Mouse (Mus musculus) G1E (cell line): ENCODE results near the gene Prss48. TPM values are rescaled to one million over a fixed set of nuclear protein-coding genes. Genes with fewer than 3 reads are reported as not detected.

ENCODE experiments used
- ATAC-seq: 2 replicates; pipeline ENCODE4 v1.8.0; 2016; ENCODE audit warnings: mild to moderate bottlenecking; ENCODE audit not compliant: insufficient number of reproducible peaks, poor library complexity, low FRiP score, severe bottlenecking; ENCODE audit errors: extremely low read depth
- DNase-seq: peaks from one replicate; pipeline ENCODE4 v3.0.0; 2012; ENCODE audit warnings: low spot score
- H3K27me3 ChIP-seq: 2 replicates; pipeline ENCODE4 v1.6.1; 2012; ENCODE audit warnings: mild to moderate bottlenecking, low read length, inconsistent platforms; ENCODE audit not compliant: insufficient read depth
- H3K36me3 ChIP-seq: replicated peaks from 2 replicates; pipeline ENCODE3; 2012; ENCODE audit warnings: mild to moderate bottlenecking, inconsistent platforms
- H3K4me1 ChIP-seq: 2 replicates; pipeline ENCODE4 v1.6.1; 2012; ENCODE audit warnings: low read depth, low read length, inconsistent platforms, mixed read lengths; ENCODE audit not compliant: insufficient read depth
- H3K4me3 ChIP-seq: 2 replicates; pipeline ENCODE4 v1.5.1; 2012; ENCODE audit warnings: low read depth, mild to moderate bottlenecking, inconsistent platforms, low read length, moderate library complexity, mixed read lengths
- H3K9me3 ChIP-seq: replicated peaks from 2 replicates; pipeline ENCODE4 v1.6.1; 2012; ENCODE audit warnings: inconsistent platforms
- CTCF ChIP-seq: IDR thresholded peaks from 2 replicates; pipeline ENCODE4 v1.5.1; 2012; ENCODE audit warnings: low read depth, low read length, inconsistent platforms, mixed read lengths
- GATA1 ChIP-seq: IDR thresholded peaks from 2 replicates; pipeline ENCODE4 v1.6.1; 2012; ENCODE audit warnings: borderline replicate concordance, low read length, inconsistent platforms, mixed read lengths
- GATA2 ChIP-seq: IDR thresholded peaks from 2 replicates; pipeline ENCODE4 v1.6.1; 2012; ENCODE audit warnings: low read depth, low read length, inconsistent platforms, borderline replicate concordance
- POLR2AphosphoS5 ChIP-seq: IDR thresholded peaks from 2 replicates; pipeline ENCODE4 v1.6.1; 2012; ENCODE audit warnings: low read depth, low read length, inconsistent platforms; ENCODE audit not compliant: insufficient replicate concordance
- TAL1 ChIP-seq: conservative IDR thresholded peaks from 2 replicates; pipeline ENCODE4 v1.6.1; 2012; ENCODE audit warnings: low read depth, low read length, inconsistent platforms, mixed read lengths
- polyA plus RNA-seq: library from polyadenylated mRNA; stranded (reverse); fragments of >175 nt; gene quantifications from 2 replicates; pipeline ENCODE4 v1.2.3, GENCODE M21; 2012
- total RNA-seq, 2 experiments: library from RNA; stranded (forward) in 1 of 2; stranded (reverse) in 1 of 2; fragments of 200-1000 nt in 1 of 2; fragments of >200 nt in 1 of 2; fragmentation: Nextera tagmentation in 1 of 2; gene quantifications; 2 replicates each; pipeline ENCODE4 v1.2.3; 2014 to 2017

Prss48 gene
- total and polyA plus RNA-seq, 3 experiments, result not detected

DNA sequence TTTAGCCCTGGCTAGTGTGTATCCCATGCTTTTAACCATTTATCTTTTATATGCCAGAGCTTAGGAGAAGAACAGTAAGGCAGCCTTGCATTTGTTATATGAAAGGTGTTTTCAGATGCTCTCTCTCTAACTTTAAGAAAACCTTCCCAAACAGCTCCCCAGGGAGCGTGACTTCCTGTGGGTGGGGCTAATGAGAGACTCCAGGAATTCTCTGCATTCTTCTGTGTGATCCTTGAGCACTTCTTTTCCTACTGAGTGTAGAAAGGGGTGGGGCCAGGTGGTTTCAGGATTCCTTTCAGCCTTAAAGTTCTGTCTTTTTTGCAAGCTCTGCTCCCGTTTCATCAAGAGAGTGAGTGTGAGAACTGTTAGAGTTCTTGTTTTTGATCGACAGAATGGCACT, 8.3 kb upstream of the Prss48 start:
- no peaks in the 10 kb centered on the region for H3K9me3 ChIP-seq
- H3K4me3 ChIP-seq, result no peak overlapping the region
- peaks cover 10% of the 10 kb centered on the region; the same call in 1 of the 2 replicates for H3K27me3 ChIP-seq
- H3K4me1 ChIP-seq, result no peaks in the 10 kb centered on the region
- TF ChIP-seq TAL1 (no peak), CTCF (no peak), GATA2 (no peak), GATA1 (no peak), POLR2AphosphoS5 (no peak)
- ATAC-seq (no peak), DNase-seq (no peak)
- no peaks in the 10 kb centered on the region for H3K36me3 ChIP-seq

DNA sequence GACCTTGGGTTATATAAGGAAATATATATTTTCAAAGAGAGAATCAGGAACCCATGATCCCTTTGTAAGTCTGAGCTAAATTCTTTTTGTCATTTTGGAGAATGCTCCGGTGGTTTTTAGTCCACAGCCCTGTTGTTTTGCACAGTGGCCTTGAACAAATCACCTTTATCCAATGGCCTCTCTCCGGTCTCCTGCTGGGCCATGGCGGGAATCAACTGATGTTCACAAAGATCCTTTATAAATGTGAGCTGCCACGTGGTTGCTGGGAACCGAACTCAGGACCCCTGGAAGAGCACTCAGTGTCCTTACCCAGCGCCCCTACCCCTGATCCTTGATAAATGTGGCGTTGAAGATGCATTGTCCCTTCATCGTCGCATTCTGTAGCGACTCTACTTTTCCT, 2.5 kb upstream of the Prss48 start:
- no peaks in the 10 kb centered on the region for H3K4me1 ChIP-seq
- H3K27me3 ChIP-seq, result 0 out of 2 replicates have a peak, but pooled peaks cover 7% of the 10 kb centered on the region
- no peak overlapping the region for H3K4me3 ChIP-seq
- DNase-seq (no peak), ATAC-seq (no peak)
- no peak for TF ChIP-seq POLR2AphosphoS5
- TF ChIP-seq CTCF, result no peak
- TF ChIP-seq GATA2, result no peak
- no peak for TF ChIP-seq TAL1
- no peak for TF ChIP-seq GATA1
- no peaks in the 10 kb centered on the region for H3K9me3 ChIP-seq
- H3K36me3 ChIP-seq, result no peaks in the 10 kb centered on the region

DNA sequence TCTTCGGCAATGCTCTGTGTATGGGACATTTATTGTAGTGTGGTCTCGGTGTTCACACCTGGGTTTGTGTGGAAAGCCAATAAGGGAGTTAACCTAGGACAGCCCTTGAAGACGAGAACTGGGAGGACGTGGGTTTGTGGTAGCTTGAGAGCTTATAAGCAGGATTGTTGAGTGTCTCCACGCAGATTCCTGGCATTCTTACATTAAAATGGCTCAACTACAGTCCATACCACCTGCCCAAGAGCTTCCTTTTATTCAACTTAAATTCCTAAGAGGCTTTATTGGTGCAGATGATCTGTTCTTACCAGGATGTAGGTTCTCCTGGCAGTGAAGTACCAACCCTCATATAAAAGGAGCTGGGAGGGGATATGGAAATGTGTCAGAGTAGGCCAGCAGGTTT, 649 bp upstream of the Prss48 start:
- ATAC-seq, result no peak
- H3K4me1 ChIP-seq, result no peaks in the 10 kb centered on the region
- H3K4me3 ChIP-seq, result no peak overlapping the region
- H3K9me3 ChIP-seq, result no peaks in the 10 kb centered on the region
- 0 out of 2 replicates have a peak, but pooled peaks cover 5% of the 10 kb centered on the region for H3K27me3 ChIP-seq
- no peak for TF ChIP-seq TAL1
- TF ChIP-seq GATA1, result no peak
- TF ChIP-seq CTCF, result no peak
- TF ChIP-seq POLR2AphosphoS5, result no peak
- no peak for TF ChIP-seq GATA2
- no peaks in the 10 kb centered on the region for H3K36me3 ChIP-seq
- DNase-seq, result no peak

DNA sequence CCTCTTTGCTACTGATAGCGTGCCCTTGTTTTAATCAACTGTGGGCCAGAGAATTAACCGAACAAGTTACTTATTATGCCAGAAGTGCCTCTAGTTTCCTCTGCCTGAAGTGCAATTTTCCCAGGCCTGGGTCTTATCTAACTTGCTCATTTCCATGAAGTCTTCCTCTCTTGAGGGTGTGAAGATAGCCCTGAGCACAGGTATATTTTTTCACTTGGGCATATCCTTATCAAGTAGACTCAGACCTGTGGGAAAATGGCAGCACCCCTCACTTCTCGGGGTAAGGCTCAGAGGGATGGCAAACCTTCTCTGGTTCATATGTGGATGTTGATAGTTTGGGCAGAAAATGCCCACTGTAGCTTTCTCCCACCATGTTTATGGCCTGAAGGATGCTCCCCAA, 1.0 kb downstream of the Prss48 start:
- TF ChIP-seq GATA1 (no peak), POLR2AphosphoS5 (no peak), GATA2 (no peak), CTCF (no peak), TAL1 (no peak)
- DNase-seq (no peak), ATAC-seq (no peak)
- Histone ChIP-seq H3K4me3 (no peak overlapping the region), H3K4me1 (no peaks in the 10 kb centered on the region), H3K9me3 (no peaks in the 10 kb centered on the region), H3K27me3 (0 out of 2 replicates have a peak, but pooled peaks cover 9% of the 10 kb centered on the region), H3K36me3 (no peaks in the 10 kb centered on the region)

DNA sequence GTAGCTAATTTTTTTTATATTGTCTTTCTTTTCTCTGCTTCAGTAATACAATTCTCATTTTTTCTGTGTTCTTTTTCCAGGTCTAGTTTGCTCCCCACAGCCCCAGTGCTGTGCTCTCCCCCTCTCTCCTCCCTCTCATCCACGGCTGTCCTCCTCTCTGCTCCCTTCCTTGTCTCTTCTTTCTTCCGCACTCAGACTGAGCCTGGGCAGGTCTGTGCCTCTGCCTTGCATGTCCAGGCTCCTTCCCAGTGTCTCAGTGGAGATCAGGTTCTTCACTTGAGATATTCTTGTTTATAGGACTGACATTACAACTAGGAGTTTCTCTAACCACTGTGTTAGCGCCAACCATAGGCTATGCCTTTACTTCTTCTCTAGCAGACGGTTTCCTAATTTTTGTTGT, 7.6 kb downstream of the Prss48 start:
- Histone ChIP-seq H3K4me1 (no peaks in the 10 kb centered on the region), H3K27me3 (0 out of 2 replicates have a peak, but pooled peaks cover 8% of the 10 kb centered on the region), H3K9me3 (no peaks in the 10 kb centered on the region), H3K36me3 (no peaks in the 10 kb centered on the region), H3K4me3 (no peak overlapping the region)
- DNase-seq (no peak), ATAC-seq (no peak)
- TF ChIP-seq GATA1 (no peak), TAL1 (no peak), POLR2AphosphoS5 (no peak), CTCF (no peak), GATA2 (no peak)

DNA sequence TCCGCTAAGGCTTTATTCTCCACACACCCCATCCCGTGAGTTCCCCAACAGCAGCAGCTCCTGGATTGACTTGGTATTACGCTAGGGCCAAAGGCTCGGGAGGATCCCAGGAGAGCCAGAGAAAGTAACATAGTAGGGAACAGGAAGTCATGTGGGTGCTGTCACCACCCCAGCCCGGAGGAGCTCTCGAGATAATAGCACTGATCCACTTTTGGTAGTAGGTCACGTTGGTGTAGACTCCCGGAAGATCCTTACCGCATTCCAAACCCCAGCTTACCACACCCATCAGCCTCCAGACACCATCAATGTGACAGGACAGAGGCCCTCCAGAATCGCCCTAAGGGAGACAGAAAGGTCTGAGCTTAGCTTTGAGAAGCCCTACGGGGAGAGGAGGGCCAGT, 8.5 kb downstream of the Prss48 start:
- no peaks in the 10 kb centered on the region for H3K36me3 ChIP-seq
- no peaks in the 10 kb centered on the region for H3K9me3 ChIP-seq
- DNase-seq, result no peak
- no peak for TF ChIP-seq CTCF
- no peak for TF ChIP-seq GATA2
- no peak for TF ChIP-seq TAL1
- no peak for TF ChIP-seq GATA1
- TF ChIP-seq POLR2AphosphoS5, result no peak
- no peak overlapping the region for H3K4me3 ChIP-seq
- H3K27me3 ChIP-seq, result 0 out of 2 replicates have a peak, but pooled peaks cover 8% of the 10 kb centered on the region
- no peaks in the 10 kb centered on the region for H3K4me1 ChIP-seq
- ATAC-seq, result no peak

DNA sequence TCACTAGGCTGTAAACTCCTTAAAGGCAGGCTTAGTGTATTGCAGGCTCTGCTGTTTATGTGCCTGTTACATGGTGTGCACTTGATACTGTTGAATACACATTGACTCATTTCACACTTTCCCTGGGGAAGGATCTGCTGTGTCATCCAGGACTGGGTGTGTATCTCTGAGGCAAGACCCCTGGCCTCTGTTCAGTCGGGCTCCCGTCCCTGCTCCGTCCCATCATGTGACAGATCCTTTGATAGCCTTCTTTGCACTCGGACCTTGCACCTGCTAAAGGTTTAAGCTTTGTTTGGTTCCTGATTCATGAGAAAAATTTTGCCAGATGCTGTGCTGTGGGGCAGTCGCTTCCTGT, 10.5 kb downstream of the Prss48 start:
- Histone ChIP-seq H3K36me3 (no peaks in the 10 kb centered on the region), H3K4me1 (no peaks in the 10 kb centered on the region), H3K27me3 (0 out of 2 replicates have a peak, but pooled peaks cover 3% of the 10 kb centered on the region), H3K9me3 (no peaks in the 10 kb centered on the region), H3K4me3 (no peak overlapping the region)
- no peak for TF ChIP-seq POLR2AphosphoS5
- TF ChIP-seq GATA1, result no peak
- TF ChIP-seq GATA2, result no peak
- TF ChIP-seq TAL1, result no peak
- no peak for TF ChIP-seq CTCF
- ATAC-seq, result no peak
- no peak for DNase-seq
